ENCODE assay signal across 8 mouse cellular contexts in the genomic region with DNA sequence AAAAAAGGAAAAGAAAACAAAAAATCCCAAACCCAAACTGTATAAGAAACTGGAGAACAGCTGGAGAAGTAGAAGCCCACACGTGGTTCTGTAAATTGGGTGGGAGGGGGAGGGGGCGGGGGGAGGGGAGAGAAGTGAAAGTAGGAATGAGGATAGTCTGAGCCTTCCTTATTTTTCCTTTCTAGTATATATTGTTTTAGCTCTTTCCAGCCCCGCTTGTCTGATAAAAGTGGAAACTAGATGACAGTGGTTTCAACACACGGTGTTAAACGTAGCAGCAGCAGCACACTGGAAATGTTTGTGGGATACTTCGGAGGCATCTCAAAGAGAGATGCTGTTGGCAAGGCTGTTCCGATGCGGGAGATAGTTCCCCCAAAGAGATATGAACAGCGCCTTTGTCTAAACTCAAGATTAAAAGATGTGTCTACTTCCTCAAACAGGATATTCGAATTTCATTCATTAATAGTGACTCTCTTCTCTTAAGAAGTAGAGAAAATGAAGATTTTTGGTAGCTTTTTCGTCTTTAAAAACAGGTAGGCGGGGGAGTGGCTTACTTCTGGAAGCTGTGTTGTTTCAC.
DNase-seq lines count a peak whose midpoint lies in the region; ATAC-seq and TF ChIP-seq lines count a peak whose summit lies in the region.

No protein-coding gene starts in this region.

- no peaks in the 10 kb centered on the region for H3K9me3 ChIP-seq in midbrain, embryonic 12.5 days
- H3K9me3 ChIP-seq in midbrain, postnatal 0 days (ENCODE audit: low read length) = no peaks in the 10 kb centered on the region
- H3K9me3 ChIP-seq in intestine, postnatal 0 days (ENCODE audit: control insufficient read depth) = no peaks in the 10 kb centered on the region

- H3K4me1 ChIP-seq in midbrain, embryonic 12.5 days = peaks cover 29% of the 10 kb centered on the region
- 0 out of 2 replicates have a peak, but pooled peaks cover 5% of the 10 kb centered on the region for H3K4me1 ChIP-seq in midbrain, postnatal 0 days (ENCODE audit: insufficient read depth, low read length)
- H3K4me1 ChIP-seq in intestine, postnatal 0 days (replicated peaks; ENCODE audit: control insufficient read depth, insufficient read depth, low read length) = no peaks in the 10 kb centered on the region; the same call in 1 of the 2 replicates

- no peaks in the 10 kb centered on the region for H3K36me3 ChIP-seq in midbrain, embryonic 12.5 days
- no peaks in the 10 kb centered on the region for H3K36me3 ChIP-seq in midbrain, postnatal 0 days (ENCODE audit: insufficient read depth, low read length)
- H3K36me3 ChIP-seq in intestine, postnatal 0 days (ENCODE audit: control insufficient read depth, insufficient read depth) = no peaks in the 10 kb centered on the region

- H3K4me3 ChIP-seq in gastrocnemius, adult 2 months = peak overlapping the region; percentile 38
- H3K4me3 ChIP-seq in midbrain, embryonic 12.5 days = peak overlapping the region; percentile 24
- H3K4me3 ChIP-seq in midbrain, postnatal 0 days (ENCODE audit: low read depth, low read length) = no peak overlapping the region
- 0 out of 2 replicates have a peak overlapping the region, but pooled peaks have one; percentile 6 for H3K4me3 ChIP-seq in intestine, postnatal 0 days (ENCODE audit: low read depth, low read length)

- DNase-seq in gastrocnemius, adult 2 months = no peak
- no peak for DNase-seq in gastrocnemius, postnatal 14 days
- DNase-seq in midbrain, postnatal 0 days (ENCODE audit: low spot score) = no peak
- no peak for DNase-seq in layer of hippocampus, adult 18-20 months (ENCODE audit: low spot score in 2 of 2)
- no peak for DNase-seq in layer of hippocampus, postnatal 25 days (ENCODE audit: extremely low spot score in 1 of 2, low spot score in 1 of 2)
- no peak for DNase-seq in kidney, adult 8-10 months

- no peak overlapping the region for H3K27ac ChIP-seq in gastrocnemius, adult 2 months
- H3K27ac ChIP-seq in midbrain, embryonic 12.5 days (replicated peaks) = no peak overlapping the region
- no peak overlapping the region for H3K27ac ChIP-seq in midbrain, postnatal 0 days (ENCODE audit: low read depth, low read length)
- no peak overlapping the region for H3K27ac ChIP-seq in intestine, postnatal 0 days (ENCODE audit: low read depth, low read length)

- ATAC-seq in midbrain, embryonic 12.5 days (ENCODE audit: low FRiP score, low read depth) = no peak
- ATAC-seq in midbrain, postnatal 0 days (ENCODE audit: low FRiP score) = no peak
- ATAC-seq in intestine, postnatal 0 days = no peak

- intact Hi-C loops in gastrocnemius, adult 2 months (cut with DNase I) = no loop called here
- intact Hi-C loops in gastrocnemius, postnatal 14 days (cut with DNase I; ENCODE audit: low total_unique reads) = no loop called here

- peaks cover 73% of the 10 kb centered on the region for H3K27me3 ChIP-seq in midbrain, embryonic 12.5 days
- H3K27me3 ChIP-seq in midbrain, postnatal 0 days (ENCODE audit: insufficient read depth, low read length) = peaks cover 53% of the 10 kb centered on the region
- peaks cover 42% of the 10 kb centered on the region for H3K27me3 ChIP-seq in intestine, postnatal 0 days (replicated peaks; ENCODE audit: control insufficient read depth, insufficient read depth, low read length)

- peak overlapping the region; percentile 40 for H3K4me2 ChIP-seq in midbrain, embryonic 12.5 days (replicated peaks)
- no peak overlapping the region for H3K4me2 ChIP-seq in midbrain, postnatal 0 days (ENCODE audit: low read depth, low read length, poor library complexity, severe bottlenecking)
- peak overlapping the region; percentile 21; the same call in 1 of the 2 replicates for H3K4me2 ChIP-seq in intestine, postnatal 0 days (replicated peaks; ENCODE audit: low read depth)

- 4% methylated on average over 12 of the region's 12 CpGs for WGBS in midbrain, embryonic 12.5 days
- 5% methylated on average over 12 of the region's 12 CpGs for WGBS in midbrain, postnatal 0 days
- WGBS in intestine, postnatal 0 days = 7% methylated on average over 12 of the region's 12 CpGs

- no peak for TF ChIP-seq CTCF in gastrocnemius, adult 2 months (IDR thresholded peaks at IDR 0.05)
- TF ChIP-seq CTCF in midbrain, postnatal 0 days (IDR thresholded peaks at IDR 0.05) = no peak
- no peak for TF ChIP-seq CTCF in intestine, postnatal 0 days (IDR thresholded peaks at IDR 0.05; ENCODE audit: low read depth)

- H3K9ac ChIP-seq in midbrain, embryonic 12.5 days (replicated peaks) = no peak overlapping the region
- H3K9ac ChIP-seq in midbrain, postnatal 0 days (replicated peaks; ENCODE audit: low read length, poor library complexity, severe bottlenecking) = no peak overlapping the region
- no peak overlapping the region for H3K9ac ChIP-seq in intestine, postnatal 0 days (ENCODE audit: low read depth, low read length)
